Mouse (Mus musculus): Measurements from ENCODE around the gene Chrm3. TPM values are rescaled to one million over a fixed set of nuclear protein-coding genes. Genes with fewer than 3 reads are reported as not detected.

Chrm3 gene
- total and polyA plus RNA-seq, 2 experiments from 2014 or later: 2.8 to 14.8 TPM

- no peak overlapping the region for H3K4me3 ChIP-seq (ENCODE audit: low read depth, low read length)
- H3K27ac ChIP-seq (ENCODE audit: low read depth, low read length): no peak overlapping the region
- WGBS: 62% methylated on average over 4 of the region's 4 CpGs
- H3K9ac ChIP-seq: no peak overlapping the region
- ATAC-seq (peak; percentile 84), DNase-seq (peak; percentile 23)
- H3K4me2 ChIP-seq (ENCODE audit: low read depth): no peak overlapping the region
- no peaks in the 10 kb centered on the region for H3K36me3 ChIP-seq (ENCODE audit: insufficient read depth)
- H3K4me1 ChIP-seq (ENCODE audit: insufficient read depth): no peaks in the 10 kb centered on the region
- no peaks in the 10 kb centered on the region for H3K27me3 ChIP-seq (ENCODE audit: insufficient read depth, low read length)
- no peaks in the 10 kb centered on the region for H3K9me3 ChIP-seq (ENCODE audit: low read length)
- no peak for TF ChIP-seq CTCF (IDR thresholded peaks at IDR 0.05; ENCODE audit: low read depth)
Observed at GRCm38 (mm10) chr13:10236279-10236678, 124.4 kb downstream of the Chrm3 start.

GRCm38 (mm10) chr13:10235391-10236169 is 125.1 kb downstream of the Chrm3 start:
- H3K4me1 ChIP-seq (ENCODE audit: insufficient read depth): no peaks in the 10 kb centered on the region
- H3K4me3 ChIP-seq (ENCODE audit: low read depth, low read length): no peak overlapping the region
- no peak overlapping the region for H3K27ac ChIP-seq (ENCODE audit: low read depth, low read length)
- DNase-seq: no peak
- no peak overlapping the region for H3K4me2 ChIP-seq (ENCODE audit: low read depth)
- no peak overlapping the region for H3K9ac ChIP-seq
- ATAC-seq: no peak
- H3K36me3 ChIP-seq (ENCODE audit: insufficient read depth): no peaks in the 10 kb centered on the region
- no peaks in the 10 kb centered on the region for H3K9me3 ChIP-seq (ENCODE audit: low read length)
- no peaks in the 10 kb centered on the region for H3K27me3 ChIP-seq (ENCODE audit: insufficient read depth, low read length)
- 78% methylated on average over 5 of the region's 5 CpGs for WGBS
- TF ChIP-seq CTCF (IDR thresholded peaks at IDR 0.05; ENCODE audit: low read depth): no peak

- no peaks in the 10 kb centered on the region for H3K36me3 ChIP-seq (ENCODE audit: insufficient read depth)
- no peak overlapping the region for H3K4me2 ChIP-seq (ENCODE audit: low read depth)
- no peak for TF ChIP-seq CTCF (IDR thresholded peaks at IDR 0.05; ENCODE audit: low read depth)
- DNase-seq: no peak
- ATAC-seq: no peak
- H3K9me3 ChIP-seq (ENCODE audit: low read length): no peaks in the 10 kb centered on the region
- 67% methylated on average over 4 of the region's 4 CpGs for WGBS
- H3K27ac ChIP-seq (ENCODE audit: low read depth, low read length): no peak overlapping the region
- H3K4me1 ChIP-seq (ENCODE audit: insufficient read depth): no peaks in the 10 kb centered on the region
- no peaks in the 10 kb centered on the region for H3K27me3 ChIP-seq (ENCODE audit: insufficient read depth, low read length)
- H3K9ac ChIP-seq: no peak overlapping the region
- no peak overlapping the region for H3K4me3 ChIP-seq (ENCODE audit: low read depth, low read length)
Observed at GRCm38 (mm10) chr13:10220403-10220802, 140.2 kb downstream of the Chrm3 start.

- DNase-seq (no peak), ATAC-seq (no peak)
- no peaks in the 10 kb centered on the region for H3K36me3 ChIP-seq (ENCODE audit: insufficient read depth)
- H3K9ac ChIP-seq: no peak overlapping the region
- 82% methylated on average over 2 of the region's 2 CpGs for WGBS
- TF ChIP-seq CTCF (IDR thresholded peaks at IDR 0.05; ENCODE audit: low read depth): no peak
- H3K4me2 ChIP-seq (ENCODE audit: low read depth): no peak overlapping the region
- no peak overlapping the region for H3K4me3 ChIP-seq (ENCODE audit: low read depth, low read length)
- H3K27me3 ChIP-seq (ENCODE audit: insufficient read depth, low read length): no peaks in the 10 kb centered on the region
- no peaks in the 10 kb centered on the region for H3K9me3 ChIP-seq (ENCODE audit: low read length)
- no peak overlapping the region for H3K27ac ChIP-seq (ENCODE audit: low read depth, low read length)
- H3K4me1 ChIP-seq (ENCODE audit: insufficient read depth): no peaks in the 10 kb centered on the region
Observed at GRCm38 (mm10) chr13:10212112-10212511, 148.5 kb downstream of the Chrm3 start.

- DNase-seq (no peak), ATAC-seq (no peak)
- Histone ChIP-seq H3K4me1 (ENCODE audit: insufficient read depth) (no peaks in the 10 kb centered on the region), H3K27me3 (ENCODE audit: insufficient read depth, low read length) (no peaks in the 10 kb centered on the region), H3K4me2 (ENCODE audit: low read depth) (no peak overlapping the region), H3K9me3 (ENCODE audit: low read length) (no peaks in the 10 kb centered on the region), H3K27ac (ENCODE audit: low read depth, low read length) (no peak overlapping the region), H3K4me3 (ENCODE audit: low read depth, low read length) (no peak overlapping the region), H3K36me3 (ENCODE audit: insufficient read depth) (no peaks in the 10 kb centered on the region), H3K9ac (no peak overlapping the region)
- TF ChIP-seq CTCF (IDR thresholded peaks at IDR 0.05; ENCODE audit: low read depth): no peak
- WGBS: 88% methylated on average over 1 of the region's 1 CpGs
Observed at GRCm38 (mm10) chr13:10210522-10211244, 150.0 kb downstream of the Chrm3 start.

- DNase-seq (peak; percentile 11), ATAC-seq (peak; percentile 65)
- no peaks in the 10 kb centered on the region for H3K36me3 ChIP-seq (ENCODE audit: insufficient read depth)
- no peak overlapping the region for H3K4me2 ChIP-seq (ENCODE audit: low read depth)
- no peak overlapping the region for H3K9ac ChIP-seq
- no peaks in the 10 kb centered on the region for H3K27me3 ChIP-seq (ENCODE audit: insufficient read depth, low read length)
- TF ChIP-seq CTCF (IDR thresholded peaks at IDR 0.05; ENCODE audit: low read depth): no peak
- no peaks in the 10 kb centered on the region for H3K4me1 ChIP-seq (ENCODE audit: insufficient read depth)
- 72% methylated on average over 6 of the region's 6 CpGs for WGBS
- H3K27ac ChIP-seq (ENCODE audit: low read depth, low read length): no peak overlapping the region
- no peak overlapping the region for H3K4me3 ChIP-seq (ENCODE audit: low read depth, low read length)
- H3K9me3 ChIP-seq (ENCODE audit: low read length): no peaks in the 10 kb centered on the region
Observed at GRCm38 (mm10) chr13:10199206-10199956, 161.3 kb downstream of the Chrm3 start.
